Mouse (Mus musculus): Measurements from ENCODE around the gene Lsm2. TPM values are rescaled to one million over a fixed set of nuclear protein-coding genes. Genes with fewer than 3 reads are reported as not detected.
"Not testable (repeated sequence)": the region's sequence is repeated elsewhere in the genome, so short reads cannot be mapped to it uniquely, and the experiment has no call there.

The Lsm2 gene
- total RNA-seq, 1 experiment from 2014 or later = 10.1 TPM

DNA sequence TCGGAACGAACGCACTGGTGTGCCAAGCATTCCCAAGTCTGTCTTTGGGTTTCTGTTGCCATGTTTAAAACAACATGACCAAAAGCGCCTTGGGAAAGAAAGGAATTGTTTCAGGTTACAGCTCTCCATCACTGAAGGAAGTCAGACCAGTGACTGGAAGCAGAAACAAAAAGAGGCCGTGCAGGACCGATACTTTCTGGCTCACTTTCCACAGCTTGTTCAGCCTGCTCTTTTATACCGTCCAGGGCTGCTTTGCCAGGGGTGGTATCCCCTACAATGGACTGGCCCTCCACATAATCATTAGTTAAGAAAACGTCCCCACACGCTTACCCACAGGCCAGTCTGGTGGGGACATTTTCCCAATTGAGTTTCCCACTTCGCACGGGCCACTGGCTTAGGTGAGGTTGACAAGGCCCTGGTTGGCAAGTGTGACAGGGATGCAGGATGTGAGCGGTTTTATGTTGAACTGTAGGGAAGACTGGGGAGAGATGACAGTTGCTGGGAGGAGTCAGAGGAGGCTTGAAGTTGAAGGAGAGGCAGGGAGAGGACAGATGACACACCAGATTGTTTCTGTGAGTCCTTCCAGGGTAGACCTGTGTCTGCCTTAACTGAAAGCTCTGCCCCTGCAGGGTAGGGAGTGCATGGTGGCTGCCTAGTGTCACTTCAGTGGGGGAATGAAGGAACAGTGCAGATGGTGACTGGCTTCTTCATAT lies 20.6 kb downstream of the Lsm2 start:
- no peak for ATAC-seq (ENCODE audit: extremely low read depth, insufficient number of reproducible peaks, low FRiP score, poor library complexity, severe bottlenecking)

DNA sequence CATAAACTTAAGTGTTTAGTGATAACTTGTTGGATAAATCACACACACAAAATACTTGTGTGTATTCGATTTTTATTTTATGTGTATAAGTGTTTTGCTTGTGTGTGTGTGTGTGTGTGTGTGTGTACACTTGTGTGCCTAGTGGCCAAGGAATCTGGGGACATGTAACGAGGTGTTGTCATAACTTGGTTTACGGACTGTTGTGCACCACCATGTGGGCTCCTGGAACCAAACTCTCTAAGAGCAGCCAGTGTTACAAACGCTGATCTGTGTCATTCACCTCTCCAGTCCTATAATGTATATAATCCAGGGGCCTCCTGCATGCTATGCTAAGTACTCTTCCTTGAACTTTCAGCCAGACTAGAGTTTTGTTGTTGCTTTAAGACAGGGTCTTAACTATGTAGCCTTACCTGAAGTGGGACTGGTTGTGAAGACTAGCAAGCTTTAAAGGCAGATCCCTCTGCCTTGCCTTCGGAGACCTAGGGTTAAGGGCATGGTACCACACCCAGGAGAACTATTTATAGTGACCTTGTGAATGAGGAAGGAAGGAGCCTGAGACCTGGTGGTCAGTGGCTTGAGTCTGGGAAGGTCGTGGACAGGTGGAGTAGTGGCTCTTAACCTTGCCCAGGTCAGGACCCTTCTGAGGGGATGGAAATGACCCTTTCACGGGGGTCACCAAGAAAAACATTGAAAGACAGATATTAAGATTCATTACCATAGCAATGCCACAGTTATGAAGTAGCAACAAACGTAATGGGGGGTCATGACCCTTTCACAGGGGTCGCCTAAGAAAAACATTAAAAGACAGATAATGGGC lies 21.6 kb downstream of the Lsm2 start:
- ATAC-seq (ENCODE audit: extremely low read depth, insufficient number of reproducible peaks, low FRiP score, poor library complexity, severe bottlenecking) = no peak

DNA sequence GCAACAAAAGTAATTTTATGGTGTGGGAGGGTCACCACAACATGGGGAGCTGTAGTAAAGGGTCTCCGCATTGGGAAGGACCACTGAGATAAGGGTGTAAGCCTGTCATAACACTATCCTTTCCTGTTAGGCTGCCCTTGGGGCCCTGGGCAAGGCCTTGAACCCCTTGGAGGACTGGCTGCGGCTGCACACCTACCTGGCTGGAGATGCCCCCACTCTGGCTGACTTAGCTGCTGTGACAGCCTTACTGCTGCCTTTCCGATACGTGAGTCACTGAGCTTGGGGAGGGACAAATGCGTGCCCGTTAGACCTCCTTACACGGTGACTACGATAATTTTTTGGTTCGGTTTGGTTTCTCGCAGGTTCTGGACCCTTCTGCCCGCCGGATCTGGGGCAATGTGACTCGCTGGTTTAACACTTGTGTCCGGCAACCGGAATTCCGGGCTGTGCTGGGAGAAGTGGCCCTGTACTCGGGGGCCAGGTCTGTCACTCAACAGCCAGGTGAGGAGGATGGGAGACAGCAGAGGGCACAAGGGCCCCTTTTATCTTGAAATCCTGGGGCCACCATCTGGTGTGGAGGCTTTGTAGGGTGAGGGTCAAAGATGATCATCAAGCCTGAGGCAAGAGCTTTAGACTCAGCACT lies 22.5 kb downstream of the Lsm2 start:
- no peak for ATAC-seq (ENCODE audit: extremely low read depth, insufficient number of reproducible peaks, low FRiP score, poor library complexity, severe bottlenecking)

DNA sequence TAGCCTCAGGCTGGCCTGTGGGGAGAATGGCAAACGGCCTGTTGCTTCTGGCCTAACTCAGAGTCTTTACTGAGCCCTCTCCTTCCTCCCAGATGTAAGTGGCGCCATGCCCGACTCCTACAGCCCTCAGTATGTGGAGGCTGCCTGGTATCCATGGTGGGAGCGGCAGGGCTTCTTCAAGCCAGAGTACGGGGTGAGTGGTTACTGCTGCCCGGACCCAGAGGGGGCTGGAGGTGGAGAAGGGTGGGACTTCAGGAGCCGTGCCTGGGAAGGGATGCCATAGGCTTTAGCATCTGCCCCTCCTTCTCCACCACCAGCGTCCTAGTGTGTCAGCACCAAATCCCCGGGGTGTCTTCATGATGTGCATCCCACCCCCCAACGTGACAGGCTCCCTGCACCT lies 23.5 kb downstream of the Lsm2 start:
- ATAC-seq (ENCODE audit: extremely low read depth, insufficient number of reproducible peaks, low FRiP score, poor library complexity, severe bottlenecking) = no peak

DNA sequence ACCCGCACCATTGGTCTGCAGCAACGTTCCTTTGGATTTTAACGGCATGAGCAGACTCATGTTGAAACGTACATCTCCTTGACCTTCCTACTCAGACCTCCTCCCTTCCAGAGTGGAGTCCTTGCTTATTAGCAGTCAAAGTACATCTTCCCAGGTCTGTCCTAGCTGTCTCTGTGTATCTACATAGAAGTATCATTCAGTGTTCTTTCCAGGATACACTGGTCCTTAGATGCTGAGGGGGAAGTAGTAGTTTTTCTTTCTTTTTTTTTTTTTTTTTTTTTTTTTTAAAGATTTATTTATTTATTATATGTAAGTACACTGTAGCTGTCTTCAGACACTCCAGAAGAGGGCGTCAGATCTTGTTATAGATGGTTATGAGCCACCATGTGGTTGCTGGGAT lies 24.2 kb downstream of the Lsm2 start:
- not testable (repeated sequence) for ATAC-seq (ENCODE audit: extremely low read depth, insufficient number of reproducible peaks, low FRiP score, poor library complexity, severe bottlenecking)

DNA sequence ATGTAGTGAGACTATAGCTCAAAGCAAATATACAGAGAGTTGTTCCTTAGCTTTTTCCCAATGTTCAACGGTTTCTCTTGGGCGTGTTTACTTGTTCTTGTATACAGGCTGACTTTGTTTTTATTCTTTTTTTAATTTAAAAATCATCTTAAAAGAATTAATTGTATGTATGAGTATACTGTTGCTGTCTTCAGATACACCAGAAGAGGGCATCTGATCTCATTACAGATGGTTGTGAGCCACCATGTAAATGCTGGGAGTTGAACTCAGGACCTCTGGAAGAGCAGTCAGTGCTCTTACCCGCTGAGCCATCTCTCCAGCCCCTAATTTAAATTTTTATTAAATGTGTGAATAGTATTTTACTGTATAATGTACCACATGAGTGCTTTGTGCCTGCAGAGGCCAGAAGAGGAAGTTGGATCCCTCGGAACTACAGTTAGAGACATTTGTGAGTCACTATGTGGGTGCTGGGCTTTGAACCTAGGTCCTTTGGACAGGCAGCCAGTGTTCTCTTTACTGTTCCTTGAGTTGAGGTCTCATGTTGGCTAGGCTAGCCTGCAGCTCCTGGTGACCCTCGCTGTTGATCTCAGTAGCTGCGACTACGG lies 25.8 kb downstream of the Lsm2 start:
- no peak for ATAC-seq (ENCODE audit: extremely low read depth, insufficient number of reproducible peaks, low FRiP score, poor library complexity, severe bottlenecking)

DNA sequence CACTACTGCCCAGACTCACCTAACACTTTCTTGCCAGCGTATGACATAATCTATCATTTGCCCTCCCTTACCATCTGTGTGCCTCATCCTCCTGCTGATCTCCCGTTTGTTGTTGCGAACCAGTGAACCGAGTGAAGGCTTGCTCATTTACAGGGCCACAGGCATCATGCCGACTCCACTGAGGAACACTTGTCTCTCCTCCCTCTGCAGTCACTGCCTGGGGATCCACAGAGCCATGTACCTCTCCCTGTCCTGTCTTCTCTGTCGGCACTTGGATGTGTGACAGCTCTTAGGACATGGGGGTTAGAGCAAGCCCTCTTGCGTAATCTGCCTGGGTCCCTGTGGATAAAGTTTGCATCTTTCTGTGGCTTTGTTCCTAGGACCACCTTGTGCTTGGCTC lies 27.9 kb downstream of the Lsm2 start:
- no peak for ATAC-seq (ENCODE audit: extremely low read depth, insufficient number of reproducible peaks, low FRiP score, poor library complexity, severe bottlenecking)

DNA sequence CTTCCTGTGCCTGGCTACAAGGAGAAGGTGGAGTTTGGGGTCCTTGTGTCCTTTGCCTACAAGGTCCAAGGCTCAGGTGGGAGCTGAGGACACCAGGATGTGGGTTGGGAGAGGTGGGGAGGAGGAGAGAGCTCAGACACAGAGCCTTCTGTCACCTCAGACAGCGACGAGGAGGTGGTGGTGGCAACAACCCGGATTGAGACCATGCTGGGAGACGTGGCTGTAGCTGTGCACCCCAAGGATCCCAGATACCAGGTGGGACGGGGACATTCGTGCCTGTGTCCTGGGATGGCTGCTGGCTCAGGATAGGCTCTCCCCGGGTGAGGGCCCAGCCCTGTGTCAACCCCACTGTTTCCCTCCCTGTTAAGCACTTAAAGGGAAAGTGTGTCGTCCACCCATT lies 29.8 kb downstream of the Lsm2 start:
- no peak for ATAC-seq (ENCODE audit: extremely low read depth, insufficient number of reproducible peaks, low FRiP score, poor library complexity, severe bottlenecking)

DNA sequence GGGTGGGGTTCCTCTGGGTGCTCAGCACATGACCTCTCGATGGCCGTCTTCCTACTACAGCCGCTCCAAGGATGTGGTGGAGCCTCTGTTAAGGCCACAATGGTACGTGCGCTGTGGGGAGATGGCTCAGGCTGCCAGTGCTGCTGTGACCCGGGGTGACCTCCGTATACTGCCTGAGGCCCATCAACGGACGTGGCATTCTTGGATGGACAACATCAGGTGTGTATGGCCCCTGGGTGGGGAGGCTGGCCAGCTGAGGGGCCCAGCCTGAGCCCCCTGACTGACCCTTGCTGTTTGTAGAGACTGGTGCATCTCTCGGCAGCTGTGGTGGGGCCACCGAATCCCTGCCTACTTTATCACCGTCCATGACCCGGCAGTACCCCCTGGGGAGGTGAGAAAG lies 30.8 kb downstream of the Lsm2 start:
- ATAC-seq (ENCODE audit: extremely low read depth, insufficient number of reproducible peaks, low FRiP score, poor library complexity, severe bottlenecking) = no peak

DNA sequence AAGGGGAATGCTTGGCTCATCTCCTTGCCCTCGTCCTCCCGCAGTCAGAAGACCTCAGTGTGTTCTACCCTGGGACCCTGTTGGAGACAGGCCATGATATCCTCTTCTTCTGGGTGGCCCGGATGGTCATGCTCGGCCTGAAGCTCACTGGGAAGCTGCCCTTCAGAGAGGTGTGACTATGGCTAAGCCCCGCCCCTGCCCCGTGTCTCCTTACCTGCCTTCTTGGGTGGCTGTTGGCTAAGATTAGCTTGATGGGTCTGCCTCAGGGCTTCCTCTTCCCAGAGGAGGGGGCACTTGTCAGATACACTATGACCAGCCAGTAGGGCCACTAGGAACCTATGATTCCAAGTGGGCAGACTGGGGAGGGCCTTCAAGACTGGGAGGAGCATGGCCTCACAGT lies 31.6 kb downstream of the Lsm2 start:
- ATAC-seq (ENCODE audit: extremely low read depth, insufficient number of reproducible peaks, low FRiP score, poor library complexity, severe bottlenecking) = no peak

DNA sequence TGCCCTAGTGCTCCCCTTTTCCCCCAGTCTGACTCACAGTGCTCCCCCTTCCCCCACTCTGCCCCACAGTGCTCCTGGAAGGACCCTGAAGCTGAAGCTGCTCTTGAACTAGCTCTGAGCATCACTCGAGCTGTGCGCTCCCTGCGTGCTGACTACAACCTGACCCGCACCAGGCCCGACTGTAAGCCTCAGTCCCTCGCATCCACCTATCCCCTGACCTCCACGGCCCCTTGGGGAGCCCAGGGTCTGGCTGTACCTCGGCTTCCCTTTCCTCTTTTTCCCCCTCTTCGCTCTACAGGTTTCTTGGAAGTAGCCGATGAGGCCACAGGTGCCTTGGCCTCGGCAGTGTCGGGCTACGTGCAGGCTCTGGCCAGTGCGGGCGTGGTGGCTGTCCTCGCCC lies 33.6 kb downstream of the Lsm2 start:
- ATAC-seq (ENCODE audit: extremely low read depth, insufficient number of reproducible peaks, low FRiP score, poor library complexity, severe bottlenecking) = no peak

DNA sequence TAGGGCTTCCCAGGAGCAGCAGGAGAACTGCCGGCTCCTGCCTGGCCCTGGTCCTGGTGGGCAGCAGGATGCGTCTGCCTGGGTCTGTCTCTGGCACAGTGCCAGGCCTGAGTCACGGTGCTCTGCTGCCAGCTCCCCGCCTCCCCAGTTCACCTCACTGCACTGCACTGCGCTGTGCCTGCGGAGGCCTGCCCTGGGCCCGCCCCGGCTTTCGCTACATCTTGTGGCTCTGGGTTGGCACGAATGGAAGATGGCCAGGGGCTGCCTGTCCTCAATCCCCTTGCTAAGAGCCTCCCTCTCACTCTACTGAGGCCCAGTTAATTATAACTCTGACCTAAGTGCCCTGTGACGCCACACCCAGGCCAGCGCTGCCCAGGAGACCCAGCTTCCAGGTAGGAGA lies 34.7 kb downstream of the Lsm2 start, which contains the start of gene Vwa7:
Gene Vwa7, plus strand, starts transcription at position 204 of the 400 bp plus-strand sequence.
- ATAC-seq (ENCODE audit: extremely low read depth, insufficient number of reproducible peaks, low FRiP score, poor library complexity, severe bottlenecking) = no peak

DNA sequence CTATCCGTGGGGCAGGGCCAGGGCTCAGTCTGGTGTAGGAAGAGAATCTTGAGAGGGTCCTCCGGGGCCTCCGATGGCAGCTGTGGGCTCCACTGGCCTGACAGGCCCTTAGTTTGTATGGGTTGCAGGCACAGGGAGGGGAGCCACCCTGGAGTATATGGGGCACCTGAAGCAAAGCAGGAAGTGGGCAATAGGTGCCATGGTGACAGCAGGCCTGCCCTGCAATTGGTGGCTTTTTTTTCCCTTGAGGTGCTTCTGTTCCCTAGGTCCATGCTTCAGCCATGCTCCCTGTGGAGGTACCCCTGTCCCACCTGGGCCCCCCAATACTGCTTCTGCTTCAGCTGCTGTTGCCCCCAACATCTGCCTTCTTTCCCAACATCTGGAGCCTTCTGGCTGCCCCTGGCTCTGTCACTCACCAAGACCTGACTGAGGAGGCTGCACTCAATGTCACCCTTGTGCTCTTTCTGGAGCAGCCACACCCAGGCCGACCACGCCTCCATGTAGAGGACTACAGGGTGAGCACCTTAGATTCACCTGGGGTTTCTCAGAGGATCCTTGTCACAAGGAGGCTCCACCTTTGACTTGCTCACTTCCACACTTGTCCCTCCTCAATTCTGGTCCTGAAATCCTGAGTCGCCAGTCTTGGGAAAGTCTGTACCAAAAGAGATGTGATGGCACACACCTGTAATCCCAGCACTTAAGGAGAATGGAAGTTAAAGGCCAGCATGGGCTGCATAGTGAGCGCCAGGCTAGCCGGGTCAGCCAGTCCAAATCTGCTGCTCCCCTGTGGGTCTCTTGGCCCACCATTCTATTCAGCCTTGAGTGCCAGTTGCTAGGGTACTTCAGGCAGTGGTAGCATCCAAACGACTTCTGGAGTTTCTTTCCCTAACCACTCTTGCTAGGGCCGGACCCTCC lies 35.4 kb downstream of the Lsm2 start:
- 0 out of 2 replicates have a peak, but pooled peaks have one; percentile 27 for ATAC-seq (ENCODE audit: extremely low read depth, insufficient number of reproducible peaks, low FRiP score, poor library complexity, severe bottlenecking)

DNA sequence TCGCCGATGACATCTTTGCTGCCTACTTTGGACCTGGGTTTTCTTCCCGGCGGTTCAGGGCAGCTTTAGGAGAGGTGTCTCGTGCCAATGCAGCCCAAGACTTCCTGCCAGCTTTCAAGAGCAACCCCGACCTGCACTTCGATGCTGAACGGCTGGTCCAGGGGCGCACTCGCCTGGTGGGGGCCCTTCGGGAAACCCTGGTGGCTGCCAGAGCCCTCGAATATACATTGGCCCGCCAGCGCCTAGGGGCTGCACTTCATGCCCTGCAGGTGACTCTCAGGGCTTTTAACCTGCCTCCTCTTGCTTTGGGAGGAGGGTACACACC lies 36.0 kb downstream of the Lsm2 start:
- ATAC-seq (ENCODE audit: extremely low read depth, insufficient number of reproducible peaks, low FRiP score, poor library complexity, severe bottlenecking) = no peak

DNA sequence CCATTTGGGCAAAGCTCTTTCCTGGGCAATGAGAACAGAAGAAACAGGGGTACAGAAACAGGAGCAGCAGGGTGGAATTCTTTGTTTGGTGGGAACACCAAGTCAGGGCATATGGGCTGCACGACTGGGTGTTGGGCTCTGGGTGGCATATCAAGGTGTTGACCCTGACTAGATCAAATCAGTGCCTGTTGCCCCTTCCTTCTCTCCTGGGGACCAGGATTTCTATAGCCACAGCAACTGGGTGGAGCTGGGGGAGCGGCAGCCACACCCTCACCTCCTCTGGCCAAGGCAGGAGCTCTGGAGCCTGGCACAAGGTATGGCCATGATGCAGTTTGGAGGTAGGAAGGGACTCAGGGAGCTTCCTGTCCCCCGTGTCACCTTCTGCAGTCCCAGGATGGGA lies 36.5 kb downstream of the Lsm2 start:
- ATAC-seq (ENCODE audit: extremely low read depth, insufficient number of reproducible peaks, low FRiP score, poor library complexity, severe bottlenecking) = no peak

DNA sequence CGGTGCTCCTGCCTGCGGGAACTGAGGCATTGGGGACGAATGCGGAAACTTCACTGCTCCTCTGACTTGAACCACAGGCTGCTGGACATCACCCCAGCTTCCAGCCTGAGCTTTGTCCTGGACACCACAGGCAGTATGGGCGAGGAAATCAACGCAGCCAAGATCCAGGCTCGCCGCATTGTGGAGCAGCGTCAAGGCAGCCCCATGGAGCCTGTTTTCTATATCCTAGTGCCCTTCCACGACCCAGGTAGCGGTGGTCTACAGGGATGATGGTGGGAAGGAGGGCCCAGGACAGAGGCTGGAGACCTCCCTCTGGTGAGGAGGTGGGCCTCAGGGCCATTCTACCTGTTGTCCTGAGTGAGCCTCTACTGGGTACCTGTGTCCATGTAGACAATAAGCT lies 38.2 kb downstream of the Lsm2 start:
- ATAC-seq (ENCODE audit: extremely low read depth, insufficient number of reproducible peaks, low FRiP score, poor library complexity, severe bottlenecking) = no peak

DNA sequence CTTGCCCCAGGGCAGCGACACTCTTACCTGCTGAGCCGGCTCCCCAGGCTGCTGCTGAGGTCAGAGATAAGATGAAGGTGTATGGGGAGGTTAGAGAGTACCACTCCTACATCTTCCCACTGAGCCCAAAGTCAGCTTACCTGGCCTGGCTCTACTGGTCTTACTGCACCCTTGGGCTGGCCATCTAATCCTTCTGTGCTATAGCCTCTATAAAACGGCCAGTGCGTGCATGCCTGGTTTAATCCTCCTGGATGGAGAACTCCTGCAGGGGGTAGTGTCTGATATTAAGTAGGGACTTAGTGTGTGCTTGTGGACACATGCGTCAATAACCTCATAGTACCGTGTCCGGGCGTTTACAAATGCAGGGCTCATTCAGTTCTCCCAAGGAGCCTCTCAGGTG lies 38.9 kb downstream of the Lsm2 start:
- ATAC-seq (ENCODE audit: extremely low read depth, insufficient number of reproducible peaks, low FRiP score, poor library complexity, severe bottlenecking) = no peak

DNA sequence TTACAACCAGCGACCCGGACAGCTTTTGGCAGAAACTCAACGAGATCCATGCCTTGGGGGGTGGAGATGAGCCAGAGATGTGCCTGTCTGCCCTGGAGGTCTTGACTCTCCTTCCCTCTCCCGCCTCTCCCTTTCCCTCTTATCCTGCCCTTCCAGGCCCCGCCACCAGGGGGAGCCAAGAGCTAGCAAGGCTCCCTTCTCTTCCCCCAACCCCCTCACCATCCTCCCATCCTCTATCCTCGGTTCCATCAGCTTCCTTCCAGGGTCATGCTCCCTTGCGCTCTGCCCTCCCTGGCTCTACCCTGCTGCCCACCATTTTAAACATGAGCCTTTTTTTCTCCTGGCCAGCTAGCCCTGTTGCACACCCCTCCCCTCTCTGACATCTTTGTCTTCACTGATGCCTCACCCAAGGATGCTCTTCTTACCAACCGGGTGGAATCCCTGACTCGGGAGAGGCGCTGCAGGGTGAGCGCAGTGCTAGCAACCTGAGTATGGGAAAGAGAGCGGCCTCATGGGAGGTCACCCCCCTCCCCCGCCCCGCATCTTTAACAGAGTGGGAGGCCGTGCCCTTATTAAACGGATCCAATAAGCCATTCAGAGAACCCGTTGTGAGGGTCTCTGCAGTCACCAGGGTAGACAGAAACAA lies 39.6 kb downstream of the Lsm2 start:
- peak; percentile 68 for ATAC-seq (ENCODE audit: extremely low read depth, insufficient number of reproducible peaks, low FRiP score, poor library complexity, severe bottlenecking)

Data from neutrophil, adult 5-6 weeks (primary cell).